Mouse (Mus musculus) liver, embryonic 12.5 days (tissue): ENCODE results near the gene Clk2. TPM values are rescaled to one million over a fixed set of nuclear protein-coding genes. Genes with fewer than 3 reads are reported as not detected.

Experiments
- polyA plus RNA-seq: library from polyadenylated mRNA; unstranded; fragments of >200 nt; fragmentation: Nextera tagmentation; extraction: Ambion mirVana; gene quantifications from 2 replicates; pipeline ENCODE4 v1.2.1, GENCODE M21; 2016

Clk2 gene
- polyA plus RNA-seq, 1 experiment from 2014 or later, result 21.2 TPM

Other genes starting within 250 kb of the Clk2 start
- gene Ash1l, start 214.2 kb upstream of the Clk2 start, polyA plus RNA-seq, result 8.0 and 8.9 TPM in 2 replicates
- gene Dap3, start 213.6 kb upstream of the Clk2 start, polyA plus RNA-seq, result 133 and 139 TPM in 2 replicates
- gene Rusc1, start 71.5 kb upstream of the Clk2 start, polyA plus RNA-seq, result 7.7 and 8.8 TPM in 2 replicates
- gene Gm43738, start 63.7 kb upstream of the Clk2 start, polyA plus RNA-seq, result 0.06 TPM in 1 of 2 replicates, not detected in the other
- gene Fdps, start 62.8 kb upstream of the Clk2 start, polyA plus RNA-seq, result 284 and 291 TPM in 2 replicates
- gene Pklr, start 28.7 kb upstream of the Clk2 start, polyA plus RNA-seq, result 162 and 171 TPM in 2 replicates
- gene Hcn3, start 4.6 kb upstream of the Clk2 start, polyA plus RNA-seq, result 0.81 and 0.86 TPM in 2 replicates
- 79.8 and 86.3 TPM in 2 replicates for gene Scamp3, start 12.7 kb downstream of the Clk2 start, polyA plus RNA-seq
- 5.3 and 6.6 TPM in 2 replicates for gene Fam189b, start 18.3 kb downstream of the Clk2 start, polyA plus RNA-seq
- 26.6 and 26.7 TPM in 2 replicates for gene Gba, start 38.1 kb downstream of the Clk2 start, polyA plus RNA-seq
- 1.7 and 3.1 TPM in 2 replicates for gene Thbs3, start 50.4 kb downstream of the Clk2 start, polyA plus RNA-seq
- gene Mtx1, start 62.3 kb downstream of the Clk2 start, polyA plus RNA-seq, result 160 and 167 TPM in 2 replicates
- 0.13 TPM in 1 of 2 replicates, not detected in the other for gene Muc1, start 64.3 kb downstream of the Clk2 start, polyA plus RNA-seq
- gene Krtcap2, start 81.2 kb downstream of the Clk2 start, polyA plus RNA-seq, result 170 and 187 TPM in 2 replicates
- gene Trim46, start 81.5 kb downstream of the Clk2 start, polyA plus RNA-seq, result 0.31 and 0.38 TPM in 2 replicates
- 72.3 and 73.6 TPM in 2 replicates for gene Dpm3, start 94.6 kb downstream of the Clk2 start, polyA plus RNA-seq
- gene Slc50a1, start 105.8 kb downstream of the Clk2 start, polyA plus RNA-seq, result 19.3 and 21.6 TPM in 2 replicates
- gene Efna1, start 116.3 kb downstream of the Clk2 start, polyA plus RNA-seq, result 5.2 and 5.3 TPM in 2 replicates
- gene Efna3, start 158.2 kb downstream of the Clk2 start, polyA plus RNA-seq, result 0.65 and 1.0 TPM in 2 replicates
- gene Efna4, start 173.2 kb downstream of the Clk2 start, polyA plus RNA-seq, result 2.1 and 2.3 TPM in 2 replicates
- gene Adam15, start 185.2 kb downstream of the Clk2 start, polyA plus RNA-seq, result 14.1 and 14.5 TPM in 2 replicates
- 0.05 and 0.06 TPM in 2 replicates for gene Dcst2, start 197.2 kb downstream of the Clk2 start, polyA plus RNA-seq
- not detected in 2 replicates for gene Dcst1, start 200.5 kb downstream of the Clk2 start, polyA plus RNA-seq
- 1.2 and 1.6 TPM in 2 replicates for gene Zbtb7b, start 230.0 kb downstream of the Clk2 start, polyA plus RNA-seq
- not detected in 2 replicates for gene Lenep, start 238.0 kb downstream of the Clk2 start, polyA plus RNA-seq
- 21.6 and 22.9 TPM in 2 replicates for gene Flad1, start 247.1 kb downstream of the Clk2 start, polyA plus RNA-seq